Mouse (Mus musculus) lung, embryonic 14.5 days (tissue): ENCODE results near the gene N4bp1. TPM values are rescaled to one million over a fixed set of nuclear protein-coding genes. Genes with fewer than 3 reads are reported as not detected.
A peak's percentile ranks its signal among the peaks of the same experiment; 100 is the strongest.

ENCODE experiments used
- ATAC-seq: fragments of 200-750 bp; cut with Nextera tagmentation; 2 replicates; pipeline ENCODE4 v1.8.0; 2017; ENCODE audit warnings: mild to moderate bottlenecking, moderate TSS enrichment, moderate library complexity; ENCODE audit not compliant: insufficient read depth
- DNase-seq: peaks from one replicate; pipeline ENCODE4 v3.0.0-alpha.2; 2015
- H3K27ac ChIP-seq: fragments of 300-500 bp; sonication (generic); 2 replicates; pipeline ENCODE4 v1.5.1; 2014; ENCODE audit warnings: low read depth, mild to moderate bottlenecking, moderate library complexity
- H3K27me3 ChIP-seq: fragments of 300-500 bp; sonication (generic); 2 replicates; pipeline ENCODE4 v1.6.1; 2014; ENCODE audit warnings: low read length, control low read depth; ENCODE audit not compliant: insufficient read depth
- H3K36me3 ChIP-seq: fragments of 300-500 bp; sonication (generic); 2 replicates; pipeline ENCODE4 v1.6.1; 2014; ENCODE audit warnings: control low read depth; ENCODE audit not compliant: insufficient read depth
- H3K4me1 ChIP-seq: fragments of 300-500 bp; sonication (generic); 2 replicates; pipeline ENCODE4 v1.6.1; 2014; ENCODE audit warnings: antibody characterized with exemption, control low read depth; ENCODE audit not compliant: insufficient read depth
- H3K4me2 ChIP-seq: fragments of 300-500 bp; sonication (generic); 2 replicates; pipeline ENCODE4 v1.6.1; 2014; ENCODE audit warnings: mild to moderate bottlenecking
- H3K4me3 ChIP-seq: fragments of 300-500 bp; sonication (generic); 2 replicates; pipeline ENCODE4 v1.5.1; 2014; ENCODE audit warnings: low read depth, low read length
- H3K9ac ChIP-seq: fragments of 300-500 bp; sonication (generic); 2 replicates; pipeline ENCODE4 v1.6.1; 2014
- H3K9me3 ChIP-seq: fragments of 300-500 bp; sonication (generic); 2 replicates; pipeline ENCODE4 v1.6.1; 2016; ENCODE audit warnings: low read depth, low read length, control low read depth
- CTCF ChIP-seq: IDR thresholded peaks from 2 replicates; pipeline ENCODE4 v1.5.1; 2016; ENCODE audit warnings: antibody characterized with exemption, low read depth
- WGBS: fragments of 180-500 bp; shearing (Covaris S2); extraction: QIAGEN DNeasy Blood & Tissue Kit; methylation state at CpG from one replicate; pipeline ENCODE4 v1.1.7; 2014; 5-methylcytosine and 5-hydroxymethylcytosine counted together
- polyA plus RNA-seq: library from polyadenylated mRNA; unstranded; fragments of >200 nt; fragmentation: Nextera tagmentation; extraction: Ambion mirVana; gene quantifications from 2 replicates; pipeline ENCODE4 v1.2.1, GENCODE M21; 2014

Gene N4bp1
- 11.3 and 11.5 TPM in 2 replicates for polyA plus RNA-seq

DNA sequence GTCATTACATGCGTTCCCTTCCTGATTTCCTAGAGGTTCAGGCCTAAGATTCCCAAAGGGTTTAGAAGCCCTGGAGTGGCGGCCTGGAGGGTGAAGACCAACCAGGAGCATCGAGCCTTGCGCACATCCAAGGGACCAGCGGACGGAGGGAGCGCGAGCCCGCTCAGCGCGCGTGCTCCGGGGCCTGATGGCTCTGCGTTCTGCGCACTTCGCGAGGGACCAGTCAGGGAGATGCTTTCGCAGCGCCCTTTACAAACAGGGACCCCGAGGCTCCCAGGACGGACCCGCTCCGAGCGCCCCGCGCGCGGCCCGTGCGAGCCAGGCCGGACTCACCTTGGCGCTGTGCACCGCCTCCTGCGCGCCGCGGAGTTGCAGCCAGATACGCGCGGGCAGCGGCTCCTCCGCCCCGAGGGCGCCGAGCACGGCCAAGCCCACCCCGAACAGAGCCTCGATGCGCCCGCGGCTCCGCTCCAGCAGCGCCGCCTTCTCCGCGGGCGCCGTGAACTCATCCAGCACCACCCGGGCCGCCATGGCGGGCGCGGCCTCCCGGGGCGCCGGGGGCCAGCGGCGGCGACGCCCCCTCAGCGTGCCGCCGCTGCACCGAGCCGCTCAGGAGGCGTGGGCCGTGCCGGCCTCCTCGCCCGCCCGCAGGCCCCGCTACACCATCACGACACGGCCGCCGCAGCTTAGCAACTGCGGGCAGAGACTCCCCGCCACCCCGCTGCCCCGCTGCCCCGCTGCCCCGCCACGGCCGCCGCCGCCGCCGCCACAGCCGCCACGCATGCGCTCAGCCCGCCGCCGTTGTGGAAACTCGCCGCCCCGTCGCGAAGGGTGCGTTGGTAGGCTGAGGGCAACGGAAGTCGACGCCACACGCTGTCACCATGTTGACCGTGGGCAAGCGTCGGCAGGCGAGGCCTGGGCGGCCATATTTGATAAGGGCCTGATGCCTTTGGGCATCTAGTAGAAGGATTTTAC is at the start of gene N4bp1:
Gene N4bp1 (minus strand): TSS at position 770 of the 975 bp plus-strand sequence.
- Histone ChIP-seq H3K9ac (peak within 1 kb of the TSS; percentile 79), H3K4me2 (peak within 1 kb of the TSS; percentile 94), H3K4me3 (peak within 1 kb of the TSS; percentile 91), H3K27me3 (no peaks in the 10 kb centered on the region), H3K9me3 (no peaks in the 10 kb centered on the region), H3K27ac (peak within 1 kb of the TSS; percentile 90), H3K4me1 (peaks cover 15% of the 10 kb centered on the region), H3K36me3 (peaks cover 8% of the 10 kb centered on the region; the same call in 1 of the 2 replicates)
- peak; percentile 97 for DNase-seq
- under 1% methylated on average over 113 of the region's 119 CpGs for WGBS
- ATAC-seq = peak; percentile 95
- no peak for TF ChIP-seq CTCF

DNA sequence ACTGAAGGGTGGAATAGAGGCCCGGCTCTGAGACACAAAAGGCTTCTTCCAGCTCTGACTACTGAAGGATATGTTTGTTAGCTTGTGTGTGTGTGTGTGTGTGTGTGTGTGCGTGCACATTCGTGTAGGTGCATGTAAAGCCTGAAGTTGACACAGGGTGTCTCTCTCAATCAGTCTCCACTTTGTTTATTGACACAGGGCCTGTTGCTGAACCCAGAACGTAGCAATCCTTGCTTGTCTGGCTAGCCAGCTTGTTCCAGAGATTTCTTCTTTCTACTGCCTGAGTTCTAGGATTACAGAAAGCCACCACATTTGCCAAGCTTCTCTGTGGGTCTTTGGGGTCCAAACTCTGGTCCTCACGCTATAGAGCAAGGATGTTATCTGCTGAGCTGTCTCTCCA is 49.8 kb upstream of the N4bp1 start:
- Histone ChIP-seq H3K27me3 (no peaks in the 10 kb centered on the region), H3K9ac (no peak overlapping the region), H3K9me3 (no peaks in the 10 kb centered on the region), H3K36me3 (no peaks in the 10 kb centered on the region), H3K4me2 (no peak overlapping the region), H3K27ac (no peak overlapping the region), H3K4me3 (no peak overlapping the region), H3K4me1 (no peaks in the 10 kb centered on the region)
- no peak for TF ChIP-seq CTCF
- 46% methylated on average over 5 of the region's 5 CpGs for WGBS
- ATAC-seq = no peak
- DNase-seq = no peak

DNA sequence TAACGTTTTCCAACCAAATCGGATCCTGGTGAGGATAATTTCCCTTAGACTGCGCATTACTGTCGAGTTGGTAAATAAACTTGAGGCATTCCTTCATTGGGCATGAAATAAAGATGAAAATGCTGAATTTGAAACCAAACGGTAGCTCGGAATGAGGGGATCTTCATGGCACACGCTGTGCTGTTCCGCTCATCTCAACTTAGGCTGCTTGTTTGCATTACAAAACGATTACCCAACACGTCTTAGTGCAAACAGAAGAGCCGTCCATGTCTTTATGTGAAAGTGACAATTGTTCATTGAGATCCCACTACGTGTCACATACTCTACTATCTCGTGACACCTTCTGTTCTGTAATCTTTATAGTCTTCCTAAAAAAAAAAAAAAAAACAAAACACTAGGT is 49.3 kb upstream of the N4bp1 start:
- no peak for DNase-seq
- Histone ChIP-seq H3K4me3 (no peak overlapping the region), H3K27ac (no peak overlapping the region), H3K27me3 (no peaks in the 10 kb centered on the region), H3K9me3 (no peaks in the 10 kb centered on the region), H3K4me2 (peak overlapping the region; percentile 31; the same call in 1 of the 2 replicates), H3K36me3 (no peaks in the 10 kb centered on the region), H3K4me1 (no peaks in the 10 kb centered on the region), H3K9ac (no peak overlapping the region)
- WGBS = 39% methylated on average over 13 of the region's 13 CpGs
- ATAC-seq = no peak
- no peak for TF ChIP-seq CTCF

DNA sequence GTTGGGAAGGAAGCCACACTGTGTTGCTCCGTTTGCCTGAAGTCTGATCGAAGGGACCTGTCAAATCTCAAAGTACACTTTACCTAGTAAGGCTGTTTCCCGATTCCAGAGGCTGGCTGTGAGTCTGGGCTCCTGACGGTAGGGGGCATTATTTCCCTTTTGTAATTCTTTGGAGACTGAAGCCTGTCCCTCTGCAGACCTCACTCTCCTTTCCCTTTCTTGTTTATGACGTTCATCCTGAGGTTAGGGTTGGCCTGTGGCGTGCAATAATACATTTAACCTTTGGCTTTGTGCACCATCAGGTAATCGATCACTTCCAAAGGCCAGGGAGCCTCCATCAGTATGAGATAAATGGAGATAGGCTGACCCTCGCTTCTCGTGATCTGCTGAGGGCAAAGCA is 48.8 kb upstream of the N4bp1 start:
- peak; percentile 86 for DNase-seq
- no peaks in the 10 kb centered on the region for H3K36me3 ChIP-seq
- H3K9ac ChIP-seq = no peak overlapping the region
- ATAC-seq = no peak
- H3K27me3 ChIP-seq = no peaks in the 10 kb centered on the region
- WGBS = 7% methylated on average over 9 of the region's 9 CpGs
- H3K4me3 ChIP-seq = no peak overlapping the region
- peak; percentile 80 for TF ChIP-seq CTCF
- H3K4me2 ChIP-seq = peak overlapping the region; percentile 31; the same call in 1 of the 2 replicates
- no peak overlapping the region for H3K27ac ChIP-seq
- no peaks in the 10 kb centered on the region for H3K9me3 ChIP-seq
- H3K4me1 ChIP-seq = no peaks in the 10 kb centered on the region

DNA sequence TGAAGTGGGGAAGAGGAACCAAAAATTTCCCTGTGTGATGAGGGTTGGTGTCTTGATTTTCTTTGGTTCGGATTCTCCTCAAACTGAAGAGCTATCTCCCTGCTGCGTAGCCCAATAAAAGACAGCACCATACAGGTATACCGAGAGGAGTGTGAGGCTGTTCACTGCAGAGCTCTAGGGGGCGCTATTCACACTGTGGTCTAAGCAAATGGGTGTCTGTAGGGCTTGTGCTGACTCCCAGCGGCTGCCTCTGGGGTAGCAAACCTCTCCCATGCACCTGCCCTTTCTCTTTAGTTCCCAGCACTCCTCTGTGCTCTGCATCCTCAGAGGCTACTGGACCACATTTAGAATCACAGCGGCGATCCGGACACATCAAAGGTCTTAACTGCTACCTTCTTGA is 41.2 kb upstream of the N4bp1 start:
- no peaks in the 10 kb centered on the region for H3K4me1 ChIP-seq
- H3K27ac ChIP-seq = no peak overlapping the region
- ATAC-seq = no peak
- WGBS = 57% methylated on average over 8 of the region's 8 CpGs
- H3K4me2 ChIP-seq = no peak overlapping the region
- H3K4me3 ChIP-seq = no peak overlapping the region
- no peaks in the 10 kb centered on the region for H3K36me3 ChIP-seq
- H3K27me3 ChIP-seq = no peaks in the 10 kb centered on the region
- H3K9me3 ChIP-seq = no peaks in the 10 kb centered on the region
- no peak overlapping the region for H3K9ac ChIP-seq
- TF ChIP-seq CTCF = 0 out of 2 replicates have a peak, but pooled peaks have one; percentile 1
- no peak for DNase-seq

DNA sequence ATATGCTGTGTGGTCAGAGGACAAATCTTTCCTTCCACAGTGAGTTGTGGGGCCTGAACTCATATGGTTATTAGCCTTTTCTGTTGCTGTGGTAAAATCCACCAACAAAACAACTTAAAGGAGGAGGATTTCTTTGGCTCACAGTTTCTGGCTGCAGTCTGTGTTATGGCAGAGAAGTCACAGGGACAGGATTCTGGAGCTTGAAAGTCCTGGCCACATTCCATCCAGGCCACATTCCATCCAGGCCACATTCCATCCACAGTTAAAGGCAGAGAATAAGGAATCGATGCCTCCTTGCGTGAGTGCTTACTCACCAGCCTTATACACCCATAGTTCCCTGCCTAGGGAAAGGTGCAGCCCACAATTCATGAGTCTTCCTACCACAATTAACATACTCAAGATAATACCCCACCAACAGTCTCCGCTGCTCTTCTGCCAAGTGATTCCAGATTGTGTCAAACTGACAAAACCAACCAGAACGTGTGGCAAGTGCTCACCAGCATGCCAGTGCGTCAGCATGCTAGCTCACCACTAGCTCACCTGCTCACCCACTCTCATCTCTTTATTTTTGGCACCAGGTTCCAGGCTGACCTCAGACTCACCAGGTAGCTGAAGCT is 38.3 kb upstream of the N4bp1 start:
- no peak for TF ChIP-seq CTCF
- WGBS = 59% methylated on average over 5 of the region's 5 CpGs
- no peaks in the 10 kb centered on the region for H3K36me3 ChIP-seq

DNA sequence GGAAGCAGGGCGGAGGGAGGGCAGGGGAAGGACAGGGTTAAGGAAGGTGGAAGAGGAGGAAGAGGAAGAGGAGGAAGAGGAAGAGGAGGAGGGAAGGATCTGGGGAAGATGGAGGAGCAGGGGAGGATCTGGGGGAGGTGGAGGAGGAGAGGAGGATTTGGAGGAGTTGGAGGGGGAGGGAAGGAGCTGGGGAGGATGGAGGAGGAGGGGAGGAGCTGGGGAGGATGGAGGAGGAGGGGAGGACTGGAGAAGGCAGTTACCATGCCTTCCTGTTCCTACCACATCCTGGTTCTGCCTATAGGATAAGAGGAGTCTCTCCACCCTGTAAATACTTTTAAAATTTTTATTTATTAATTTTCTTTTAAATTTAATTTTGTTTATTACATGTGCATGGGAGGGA is 37.6 kb upstream of the N4bp1 start:
- no peak for TF ChIP-seq CTCF
- Histone ChIP-seq H3K27ac (no peak overlapping the region), H3K4me2 (no peak overlapping the region), H3K4me1 (no peaks in the 10 kb centered on the region), H3K9ac (no peak overlapping the region), H3K36me3 (no peaks in the 10 kb centered on the region), H3K27me3 (no peaks in the 10 kb centered on the region), H3K9me3 (no peaks in the 10 kb centered on the region), H3K4me3 (no peak overlapping the region)
- no peak for ATAC-seq
- 74% methylated on average over 1 of the region's 1 CpGs for WGBS
- DNase-seq = no peak

More for the DNA sequence above, 38.3 kb upstream of the N4bp1 start:
- ATAC-seq = peak; percentile 38; the same call in 1 of the 2 replicates
- no peak overlapping the region for H3K4me3 ChIP-seq
- peak; percentile 21 for DNase-seq
- H3K4me1 ChIP-seq = no peaks in the 10 kb centered on the region
- H3K9ac ChIP-seq = no peak overlapping the region
- no peaks in the 10 kb centered on the region for H3K27me3 ChIP-seq
- H3K27ac ChIP-seq = no peak overlapping the region
- H3K9me3 ChIP-seq = no peaks in the 10 kb centered on the region
- H3K4me2 ChIP-seq = no peak overlapping the region
